Mouse (Mus musculus) heart, embryonic 14.5 days (tissue): Measurements from ENCODE around the gene Adipoq. TPM values are rescaled to one million over a fixed set of nuclear protein-coding genes. Genes with fewer than 3 reads are reported as not detected.

Experiments used
- ATAC-seq: fragments of 200-750 bp; cut with Nextera tagmentation; 2 replicates; pipeline ENCODE4 v1.8.0; 2017; ENCODE audit warnings: low read depth, moderate TSS enrichment; ENCODE audit not compliant: insufficient number of reproducible peaks, insufficient read depth, low FRiP score
- H3K27ac ChIP-seq, 2 experiments: fragments of 200-500 bp in 1 of 2; fragments of 300-500 bp in 1 of 2; sonication (generic) in 1 of 2; replicated peaks in 1 of 2; 2 replicates each; pipeline ENCODE4 v1.5.1; 2012 to 2014; ENCODE audit warnings: low read depth in 2 of 2, low read length in 2 of 2, control low read depth in 1 of 2, mild to moderate bottlenecking in 1 of 2, mixed read lengths in 1 of 2; ENCODE audit not compliant: control insufficient read depth in 1 of 2, insufficient read depth in 1 of 2
- H3K27me3 ChIP-seq: fragments of 300-500 bp; sonication (generic); 2 replicates; pipeline ENCODE4 v1.6.1; 2014; ENCODE audit warnings: mild to moderate bottlenecking, low read length, control low read depth; ENCODE audit not compliant: control insufficient read depth, insufficient read depth
- H3K36me3 ChIP-seq: fragments of 300-500 bp; sonication (generic); 2 replicates; pipeline ENCODE4 v1.6.1; 2014; ENCODE audit warnings: mild to moderate bottlenecking, control low read depth, low read length, mixed read lengths; ENCODE audit not compliant: control insufficient read depth, insufficient read depth
- H3K4me1 ChIP-seq, 2 experiments: fragments of 200-500 bp in 1 of 2; fragments of 300-500 bp in 1 of 2; sonication (generic) in 1 of 2; 2 replicates each; pipeline ENCODE4 v1.6.1; 2012 to 2014; ENCODE audit warnings: low read length in 2 of 2, control low read depth in 1 of 2, mixed read lengths in 1 of 2; ENCODE audit not compliant: control insufficient read depth in 2 of 2, insufficient read depth in 2 of 2
- H3K4me2 ChIP-seq: fragments of 300-500 bp; sonication (generic); 2 replicates; pipeline ENCODE4 v1.6.1; 2014; ENCODE audit warnings: mild to moderate bottlenecking, low read length
- H3K4me3 ChIP-seq, 2 experiments: fragments of 200-500 bp in 1 of 2; fragments of 300-500 bp in 1 of 2; sonication (generic) in 1 of 2; 2 replicates each; pipeline ENCODE4 v1.5.1; 2012 to 2014; ENCODE audit warnings: low read length in 2 of 2, mild to moderate bottlenecking in 2 of 2, control low read depth in 1 of 2, low read depth in 1 of 2, moderate library complexity in 1 of 2; ENCODE audit not compliant: control insufficient read depth in 1 of 2, insufficient read depth in 1 of 2
- H3K9ac ChIP-seq: fragments of 300-500 bp; sonication (generic); 2 replicates; pipeline ENCODE4 v1.6.1; 2014; ENCODE audit warnings: mild to moderate bottlenecking, low read length
- H3K9me3 ChIP-seq: fragments of 300-500 bp; sonication (generic); 2 replicates; pipeline ENCODE4 v1.6.1; 2016; ENCODE audit warnings: low read length, control low read depth; ENCODE audit not compliant: control insufficient read depth
- WGBS: fragments of 180-500 bp; shearing (Covaris S2); extraction: QIAGEN DNeasy Blood & Tissue Kit; methylation state at CpG from one replicate; pipeline ENCODE4 v1.1.7; 2014; 5-methylcytosine and 5-hydroxymethylcytosine counted together
- polyA plus RNA-seq: library from polyadenylated mRNA; unstranded; fragments of >200 nt; fragmentation: Nextera tagmentation; extraction: Ambion mirVana; gene quantifications from 2 replicates; pipeline ENCODE4 v1.2.1, GENCODE M21; 2014

Adipoq gene
- polyA plus RNA-seq, 1 experiment from 2014 or later, result 0.15 TPM

DNA sequence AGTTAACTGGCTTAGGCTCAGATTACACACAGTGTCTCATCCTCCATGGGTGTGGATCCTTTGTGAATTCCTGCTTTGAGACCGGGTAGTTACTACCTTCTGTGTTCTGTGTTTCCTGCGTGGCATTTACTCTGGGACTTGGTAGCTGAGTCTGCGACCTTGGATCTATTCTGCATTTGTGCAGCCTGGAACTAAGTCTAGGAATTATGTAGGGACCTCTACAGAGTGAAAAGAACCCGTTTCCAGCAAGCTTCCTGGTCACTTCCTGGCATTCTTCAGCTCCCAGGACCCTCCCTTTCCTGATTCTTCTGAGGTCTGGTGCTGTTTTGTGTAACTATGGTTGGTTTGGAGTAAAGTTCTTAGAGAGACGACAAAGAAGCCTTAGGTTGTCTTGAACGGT, 18.1 kb downstream of the Adipoq start:
- H3K9me3 ChIP-seq, result no peaks in the 10 kb centered on the region
- no peak overlapping the region for H3K4me3 ChIP-seq
- H3K36me3 ChIP-seq, result no peaks in the 10 kb centered on the region
- H3K4me2 ChIP-seq, result no peak overlapping the region
- ATAC-seq, result no peak
- peaks cover 2 to 3% of the 10 kb centered on the region in 2 experiments; a peak in 1 of 4 replicates for H3K4me1 ChIP-seq
- peak overlapping the region; percentile 68 for H3K27ac ChIP-seq
- 49% methylated on average over 6 of the region's 6 CpGs for WGBS
- no peaks in the 10 kb centered on the region for H3K27me3 ChIP-seq
- H3K9ac ChIP-seq, result no peak overlapping the region

DNA sequence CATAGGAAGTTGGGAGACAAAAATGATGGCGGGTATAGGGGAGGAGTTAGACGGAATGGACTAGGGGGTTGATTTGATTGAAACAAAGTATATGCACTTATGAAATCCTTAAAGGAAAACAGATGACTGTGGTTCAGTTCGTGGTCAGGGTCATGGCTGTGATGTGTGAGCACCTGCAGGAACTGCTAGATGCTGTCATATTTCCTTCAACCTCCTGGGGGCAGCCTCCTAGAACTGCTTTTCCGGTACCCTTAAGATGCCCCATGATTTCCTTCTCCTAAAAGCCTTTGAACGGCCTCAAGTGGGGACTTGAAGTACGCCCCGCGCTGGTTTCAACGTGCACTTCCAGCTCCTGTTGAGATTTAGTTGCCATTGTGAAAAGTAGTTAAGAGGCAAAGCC, 19.1 kb downstream of the Adipoq start:
- no peak for ATAC-seq
- no peak overlapping the region for H3K27ac ChIP-seq
- 61% methylated on average over 9 of the region's 9 CpGs for WGBS

DNA sequence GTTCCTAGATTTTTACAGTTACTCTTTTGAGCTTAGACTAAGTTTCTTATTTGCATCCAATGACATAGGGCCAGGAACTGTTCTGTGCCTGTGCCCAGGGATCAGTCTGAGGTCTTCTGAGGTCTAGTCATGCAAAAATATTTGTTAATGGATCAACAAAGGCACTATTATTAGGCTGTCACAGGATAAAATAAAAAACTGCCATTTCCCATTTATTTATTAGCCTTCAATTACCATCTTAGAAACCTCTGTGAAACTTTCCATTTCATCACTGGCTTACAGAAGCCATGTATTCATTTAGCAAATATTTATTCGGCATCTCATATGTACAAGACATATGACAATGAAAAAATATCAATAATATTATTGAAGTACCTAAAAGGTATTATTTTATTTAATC, 20.3 kb downstream of the Adipoq start:
- Histone ChIP-seq H3K36me3 (no peaks in the 10 kb centered on the region), H3K9me3 (no peaks in the 10 kb centered on the region), H3K4me3 (no peak overlapping the region), H3K4me2 (no peak overlapping the region), H3K27me3 (no peaks in the 10 kb centered on the region), H3K27ac (peak overlapping the region in 1 of 2 experiments; percentile 50; a peak in 2 of 4 replicates), H3K4me1 (peaks cover 0 to 3% of the 10 kb centered on the region in 2 experiments; a peak in 1 of 4 replicates), H3K9ac (no peak overlapping the region)
- 84% methylated on average over 1 of the region's 1 CpGs for WGBS
- ATAC-seq, result no peak

More for the DNA sequence above, 19.1 kb downstream of the Adipoq start:
- H3K9ac ChIP-seq, result no peak overlapping the region
- H3K36me3 ChIP-seq, result no peaks in the 10 kb centered on the region
- H3K4me3 ChIP-seq, result no peak overlapping the region
- peaks cover 0 to 3% of the 10 kb centered on the region in 2 experiments; a peak in 1 of 4 replicates for H3K4me1 ChIP-seq
- no peaks in the 10 kb centered on the region for H3K9me3 ChIP-seq
- no peaks in the 10 kb centered on the region for H3K27me3 ChIP-seq
- H3K4me2 ChIP-seq, result no peak overlapping the region

DNA sequence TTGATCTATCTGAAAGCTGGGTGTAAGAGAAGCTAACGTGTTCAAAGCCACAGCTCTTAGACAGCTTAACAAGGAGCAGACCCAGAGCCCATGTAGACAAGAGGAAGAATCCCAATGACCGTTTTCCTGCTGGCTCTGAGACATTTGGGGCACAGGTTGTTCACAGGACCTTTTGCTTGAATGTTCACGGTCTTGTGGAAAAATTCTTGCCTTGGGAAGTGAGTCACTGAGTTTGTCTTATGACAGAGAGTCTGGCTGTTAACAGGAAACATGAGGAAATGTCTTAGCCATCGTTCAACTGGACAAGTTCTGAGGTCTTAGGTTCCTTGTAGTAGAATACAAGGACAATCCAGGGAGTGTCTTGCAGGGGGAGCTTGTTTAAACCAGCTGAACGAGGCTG, 20.7 kb downstream of the Adipoq start:
- no peaks in the 10 kb centered on the region for H3K27me3 ChIP-seq

GRCm38 (mm10) chr16:23170813-23171212, 24.5 kb downstream of the Adipoq start:
- H3K27me3 ChIP-seq, result no peaks in the 10 kb centered on the region
- 90% methylated on average over 3 of the region's 3 CpGs for WGBS
- H3K9me3 ChIP-seq, result peaks cover 3% of the 10 kb centered on the region
- H3K4me2 ChIP-seq, result no peak overlapping the region
- H3K27ac ChIP-seq, result peak overlapping the region in 1 of 2 experiments; percentile 28; a peak in 1 of 4 replicates
- ATAC-seq, result no peak
- H3K4me3 ChIP-seq, result no peak overlapping the region
- no peak overlapping the region for H3K9ac ChIP-seq
- no peaks in the 10 kb centered on the region for H3K36me3 ChIP-seq
- H3K4me1 ChIP-seq, result no peaks in the 10 kb centered on the region; a peak in 2 of 4 replicates

More for the DNA sequence above, 20.7 kb downstream of the Adipoq start:
- Histone ChIP-seq H3K9ac (no peak overlapping the region), H3K4me1 (peaks cover 0 to 3% of the 10 kb centered on the region in 2 experiments; a peak in 1 of 4 replicates), H3K4me2 (no peak overlapping the region), H3K4me3 (no peak overlapping the region), H3K27ac (peak overlapping the region; percentile 33 to 50; a peak in 3 of 4 replicates), H3K9me3 (no peaks in the 10 kb centered on the region), H3K36me3 (no peaks in the 10 kb centered on the region)
- ATAC-seq, result no peak
- 45% methylated on average over 5 of the region's 5 CpGs for WGBS

DNA sequence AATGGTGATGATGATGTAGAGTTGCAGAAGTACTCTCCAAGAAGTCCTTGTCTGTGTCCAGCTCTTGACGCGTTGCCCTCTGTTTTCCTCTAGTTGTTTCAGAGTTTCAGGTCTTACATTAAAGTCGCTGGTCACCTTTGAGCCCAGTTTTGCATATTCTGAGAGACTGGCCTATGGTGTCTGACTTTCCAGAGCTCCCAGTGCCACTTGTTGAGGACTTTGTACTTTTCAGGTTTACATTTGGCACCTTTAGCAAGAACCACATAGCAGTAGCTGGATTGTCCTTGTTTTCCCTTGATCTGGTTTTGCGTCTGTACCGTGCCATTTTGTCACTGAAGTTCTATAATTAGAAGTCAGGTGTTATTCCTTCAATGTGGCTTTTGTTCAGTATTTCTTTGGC, 27.6 kb downstream of the Adipoq start:
- Histone ChIP-seq H3K27ac (no peak overlapping the region), H3K4me3 (no peak overlapping the region), H3K4me2 (no peak overlapping the region), H3K9me3 (peaks cover 3% of the 10 kb centered on the region), H3K27me3 (no peaks in the 10 kb centered on the region), H3K36me3 (no peaks in the 10 kb centered on the region), H3K9ac (no peak overlapping the region), H3K4me1 (peaks cover 0 to 6% of the 10 kb centered on the region in 2 experiments; a peak in 3 of 4 replicates)
- no peak for ATAC-seq
- WGBS, result 84% methylated on average over 5 of the region's 5 CpGs

DNA sequence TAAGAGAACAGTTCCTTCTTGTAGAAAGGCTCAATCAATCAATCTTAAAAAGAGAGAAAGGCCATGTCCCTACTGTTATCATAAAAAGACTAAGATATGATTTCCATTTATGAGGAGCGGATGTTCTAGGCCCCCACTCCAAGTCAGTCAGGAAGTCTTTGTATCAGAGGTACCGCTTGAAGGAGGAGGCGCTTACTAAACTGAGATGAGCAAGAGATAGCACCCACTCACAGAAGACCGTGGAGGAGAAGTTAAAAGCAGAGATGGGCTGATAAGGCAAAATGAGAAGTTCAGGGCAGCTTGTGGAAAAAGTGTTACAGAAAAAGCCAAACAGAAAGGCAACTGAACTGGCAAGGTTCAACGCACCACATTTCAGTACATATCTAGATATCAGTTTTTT, 28.5 kb downstream of the Adipoq start:
- 73% methylated on average over 5 of the region's 5 CpGs for WGBS
- Histone ChIP-seq H3K4me2 (no peak overlapping the region), H3K27ac (no peak overlapping the region), H3K9me3 (peaks cover 3% of the 10 kb centered on the region), H3K27me3 (no peaks in the 10 kb centered on the region), H3K4me1 (peaks cover 0 to 6% of the 10 kb centered on the region in 2 experiments; a peak in 3 of 4 replicates), H3K9ac (no peak overlapping the region), H3K4me3 (no peak overlapping the region), H3K36me3 (no peaks in the 10 kb centered on the region)
- ATAC-seq, result no peak

- no peak for ATAC-seq
- H3K9me3 ChIP-seq, result peaks cover 3% of the 10 kb centered on the region
- H3K4me1 ChIP-seq, result peaks cover 0 to 6% of the 10 kb centered on the region in 2 experiments; a peak in 3 of 4 replicates
- H3K36me3 ChIP-seq, result no peaks in the 10 kb centered on the region
- no peaks in the 10 kb centered on the region for H3K27me3 ChIP-seq
- H3K9ac ChIP-seq, result no peak overlapping the region
- no peak overlapping the region for H3K4me2 ChIP-seq
- no peak overlapping the region for H3K4me3 ChIP-seq
- H3K27ac ChIP-seq, result peak overlapping the region in 1 of 2 experiments; percentile 30; a peak in 1 of 4 replicates
- WGBS, result 38% methylated on average over 3 of the region's 3 CpGs
Observed at GRCm38 (mm10) chr16:23175956-23176355, 29.6 kb downstream of the Adipoq start.
